Mouse (Mus musculus): ENCODE measurements around the gene Osgepl1. TPM values are rescaled to one million over a fixed set of nuclear protein-coding genes. Genes with fewer than 3 reads are reported as not detected.
"Not testable (repeated sequence)": the region's sequence is repeated elsewhere in the genome, so short reads cannot be mapped to it uniquely, and the experiment has no call there.

Osgepl1 gene
- polyA plus RNA-seq, 1 experiment from 2014 or later = 34.1 TPM

- not testable (repeated sequence) for DNase-seq (ENCODE audit: extremely low spot score, low spot score); H3K36me3 ChIP-seq (replicated peaks); H3K27me3 ChIP-seq (ENCODE audit: poor library complexity, severe bottlenecking); H3K9me3 ChIP-seq; H3K4me1 ChIP-seq; H3K4me3 ChIP-seq; H3K27ac ChIP-seq
- 79% methylated on average over 5 of the region's 5 CpGs for WGBS
Observed at GRCm38 (mm10) chr1:53333527-53333926, 20.1 kb downstream of the Osgepl1 start.

- no peaks in the 10 kb centered on the region for H3K4me1 ChIP-seq
- H3K9me3 ChIP-seq = peaks cover under 1% of the 10 kb centered on the region; the same call in 1 of the 2 replicates
- no peaks in the 10 kb centered on the region for H3K27me3 ChIP-seq (ENCODE audit: poor library complexity, severe bottlenecking)
- DNase-seq (ENCODE audit: extremely low spot score, low spot score) = no peak
- no peak overlapping the region for H3K4me3 ChIP-seq
- H3K27ac ChIP-seq = no peak overlapping the region
- H3K36me3 ChIP-seq (replicated peaks) = peaks cover 4% of the 10 kb centered on the region
Observed at GRCm38 (mm10) chr1:53335465-53335864, 22.0 kb downstream of the Osgepl1 start.

- not testable (repeated sequence) for H3K4me1 ChIP-seq; DNase-seq (ENCODE audit: extremely low spot score, low spot score); H3K4me3 ChIP-seq; H3K27ac ChIP-seq; H3K27me3 ChIP-seq (ENCODE audit: poor library complexity, severe bottlenecking)
- WGBS = 77% methylated on average over 2 of the region's 2 CpGs
- H3K9me3 ChIP-seq = peaks cover 19% of the 10 kb centered on the region; the same call in 1 of the 2 replicates
- peaks cover 24% of the 10 kb centered on the region for H3K36me3 ChIP-seq (replicated peaks)
Observed at GRCm38 (mm10) chr1:53337403-53337802, 24.0 kb downstream of the Osgepl1 start.

- peaks cover 19% of the 10 kb centered on the region; the same call in 1 of the 2 replicates for H3K9me3 ChIP-seq
- no peak overlapping the region for H3K27ac ChIP-seq
- 95% methylated on average over 2 of the region's 2 CpGs for WGBS
- DNase-seq (ENCODE audit: extremely low spot score, low spot score) = no peak
- H3K36me3 ChIP-seq (replicated peaks) = peaks cover 60% of the 10 kb centered on the region
- no peaks in the 10 kb centered on the region for H3K27me3 ChIP-seq (ENCODE audit: poor library complexity, severe bottlenecking)
- H3K4me1 ChIP-seq = no peaks in the 10 kb centered on the region
- H3K4me3 ChIP-seq = no peak overlapping the region
Observed at GRCm38 (mm10) chr1:53341071-53341470, 27.6 kb downstream of the Osgepl1 start.

- peaks cover 26% of the 10 kb centered on the region for H3K36me3 ChIP-seq (replicated peaks)
- H3K4me3 ChIP-seq = peak within 1 kb of the TSS; percentile 89
- peaks cover 7% of the 10 kb centered on the region for H3K4me1 ChIP-seq
- H3K27ac ChIP-seq = peak within 1 kb of the TSS; percentile 95
- no peaks in the 10 kb centered on the region for H3K27me3 ChIP-seq (ENCODE audit: poor library complexity, severe bottlenecking)
- H3K9me3 ChIP-seq = peaks cover 7% of the 10 kb centered on the region; the same call in 1 of the 2 replicates
- DNase-seq (ENCODE audit: extremely low spot score, low spot score) = peak; percentile 95
- WGBS = under 1% methylated on average over 43 of the region's 44 CpGs
Observed at GRCm38 (mm10) chr1:53352327-53353261, 39.2 kb downstream of the Osgepl1 start, which contains the start of the genes Asdurf, Gm28551 and Asnsd1. TSS of gene Asdurf (minus strand) at chr1:53352619. TSS of gene Gm28551 (minus strand) at chr1:53352667. TSS of gene Asnsd1 (minus strand) at chr1:53352752.

- Histone ChIP-seq H3K27me3 (ENCODE audit: poor library complexity, severe bottlenecking) (no peaks in the 10 kb centered on the region), H3K9me3 (peaks cover 2% of the 10 kb centered on the region; the same call in 1 of the 2 replicates), H3K36me3 (replicated peaks) (no peaks in the 10 kb centered on the region), H3K4me3 (no peak overlapping the region), H3K4me1 (no peaks in the 10 kb centered on the region), H3K27ac (no peak overlapping the region)
- no peak for DNase-seq (ENCODE audit: extremely low spot score, low spot score)
Observed at GRCm38 (mm10) chr1:53358988-53359387, 45.6 kb downstream of the Osgepl1 start.

Other genes with a start within 250 kb of the Osgepl1 start
- not detected in 2 replicates for gene 1700019A02Rik, start 126.0 kb upstream of the Osgepl1 start, polyA plus RNA-seq (2016; fragmentation: Nextera tagmentation; extraction: Ambion mirVana)
- gene Pms1, start 16.6 kb upstream of the Osgepl1 start, polyA plus RNA-seq (2016; fragmentation: Nextera tagmentation; extraction: Ambion mirVana) = 29.4 and 30.1 TPM in 2 replicates
- 88.4 and 92.5 TPM in 2 replicates for gene Ormdl1, start 16.5 kb upstream of the Osgepl1 start, polyA plus RNA-seq (2016; fragmentation: Nextera tagmentation; extraction: Ambion mirVana)
- gene Gm28778, start 16.5 kb upstream of the Osgepl1 start, polyA plus RNA-seq (2016; fragmentation: Nextera tagmentation; extraction: Ambion mirVana) = not detected in 2 replicates
- gene Asdurf, start 39.0 kb downstream of the Osgepl1 start, polyA plus RNA-seq (2016; fragmentation: Nextera tagmentation; extraction: Ambion mirVana) = not detected in 2 replicates
- gene Gm28551, start 39.0 kb downstream of the Osgepl1 start, polyA plus RNA-seq (2016; fragmentation: Nextera tagmentation; extraction: Ambion mirVana) = 1.1 and 1.2 TPM in 2 replicates
- 94.4 and 97.1 TPM in 2 replicates for gene Asnsd1, start 39.1 kb downstream of the Osgepl1 start, polyA plus RNA-seq (2016; fragmentation: Nextera tagmentation; extraction: Ambion mirVana)